Mouse (Mus musculus) ES-Bruce4 (cell line): ENCODE data around the gene Scfd1.

ENCODE experiments used
- CTCF ChIP-seq: IDR thresholded peaks from one replicate; pipeline ENCODE4 v1.8.1; 2011; ENCODE audit warnings: low read depth, low read length
- EP300 ChIP-seq: IDR thresholded peaks from 2 replicates; pipeline ENCODE4 v1.6.1; 2011; ENCODE audit warnings: low read depth, low read length; ENCODE audit not compliant: insufficient read depth
- POLR2A ChIP-seq: IDR thresholded peaks from one replicate; pipeline ENCODE4 v1.8.1; 2011; ENCODE audit warnings: low read length; ENCODE audit not compliant: insufficient read depth

- TF ChIP-seq CTCF (no peak), EP300 (no peak), POLR2A (peak; percentile 64)
Measured at GRCm38 (mm10) chr12:51377003-51377887, at the start of gene Scfd1.
